Mouse (Mus musculus) gastrocnemius, adult 18-20 months (tissue): ENCODE results near the gene Pmp22. TPM values are rescaled to one million over a fixed set of nuclear protein-coding genes. Genes with fewer than 3 reads are reported as not detected.

Source experiments
- DNase-seq: peaks from one replicate; pipeline ENCODE4 v3.0.0; 2021; ENCODE audit warnings: low spot score
- total RNA-seq, 2 experiments: library from RNA; stranded (reverse); gene quantifications; 2 replicates each; pipeline ENCODE4 v1.2.3; 2021

Pmp22 gene
- total RNA-seq, 2 experiments from 2014 or later, result 29.9 to 33.8 TPM

- no peak for DNase-seq
Measured at GRCm38 (mm10) chr11:63126976-63127375, 1.8 kb upstream of the Pmp22 start.

- DNase-seq, result no peak
Measured at GRCm38 (mm10) chr11:63127513-63127912, 1.3 kb upstream of the Pmp22 start.

GRCm38 (mm10) chr11:63129375-63129774 is 593 bp downstream of the Pmp22 start:
- peak; percentile 63 for DNase-seq

- DNase-seq, result no peak
Measured at GRCm38 (mm10) chr11:63129840-63130239, 1.1 kb downstream of the Pmp22 start.

- peak; percentile 83 for DNase-seq
Measured at GRCm38 (mm10) chr11:63130497-63130896, 1.7 kb downstream of the Pmp22 start.

GRCm38 (mm10) chr11:63131001-63131692 is 2.4 kb downstream of the Pmp22 start:
- DNase-seq, result peak; percentile 83

- DNase-seq, result no peak
Measured at GRCm38 (mm10) chr11:63131693-63132040, 2.9 kb downstream of the Pmp22 start.

- no peak for DNase-seq
Measured at GRCm38 (mm10) chr11:63132151-63132500, 3.3 kb downstream of the Pmp22 start.

- peak; percentile 83 for DNase-seq
Measured at GRCm38 (mm10) chr11:63132501-63133435, 4.0 kb downstream of the Pmp22 start.

GRCm38 (mm10) chr11:63134021-63134420 is 5.2 kb downstream of the Pmp22 start:
- DNase-seq, result no peak

- no peak for DNase-seq
Measured at GRCm38 (mm10) chr11:63134742-63135482, 6.1 kb downstream of the Pmp22 start.

- DNase-seq, result peak; percentile 97
Measured at GRCm38 (mm10) chr11:63135622-63136021, 6.8 kb downstream of the Pmp22 start.

GRCm38 (mm10) chr11:63136205-63136604 is 7.4 kb downstream of the Pmp22 start:
- peak; percentile 72 for DNase-seq

- no peak for DNase-seq
Measured at GRCm38 (mm10) chr11:63136836-63137416, 8.1 kb downstream of the Pmp22 start.

- no peak for DNase-seq
Measured at GRCm38 (mm10) chr11:63138739-63139138, 10.0 kb downstream of the Pmp22 start.

- no peak for DNase-seq
Measured at GRCm38 (mm10) chr11:63142311-63142710, 13.5 kb downstream of the Pmp22 start.

- DNase-seq, result no peak
Measured at GRCm38 (mm10) chr11:63142816-63143215, 14.0 kb downstream of the Pmp22 start.

- peak; percentile 46 for DNase-seq
Measured at GRCm38 (mm10) chr11:63143486-63143885, 14.7 kb downstream of the Pmp22 start.

- no peak for DNase-seq
Measured at GRCm38 (mm10) chr11:63146601-63147000, 17.8 kb downstream of the Pmp22 start.

GRCm38 (mm10) chr11:63148276-63148675 is 19.5 kb downstream of the Pmp22 start:
- no peak for DNase-seq

- DNase-seq, result no peak
Measured at GRCm38 (mm10) chr11:63151857-63152256, 23.1 kb downstream of the Pmp22 start.

GRCm38 (mm10) chr11:63157117-63157516 is 28.3 kb downstream of the Pmp22 start:
- DNase-seq, result no peak
